Mouse (Mus musculus) ovary, adult 18-20 months (tissue): ENCODE measurements at regions not wholly inside any gene's neighbourhood (a gene's known extent, or its start where the extent isn't known, plus 50 kb on each side); places are given as distances from the start of the nearest gene placed in this dataset.
"Not testable (repeated sequence)": the region's sequence is repeated elsewhere in the genome, so short reads cannot be mapped to it uniquely, and the experiment has no call there.

Experiments used
- DNase-seq: peaks from one replicate; pipeline ENCODE4 v3.0.0; 2022; ENCODE audit warnings: low spot score, mixed read lengths

DNA sequence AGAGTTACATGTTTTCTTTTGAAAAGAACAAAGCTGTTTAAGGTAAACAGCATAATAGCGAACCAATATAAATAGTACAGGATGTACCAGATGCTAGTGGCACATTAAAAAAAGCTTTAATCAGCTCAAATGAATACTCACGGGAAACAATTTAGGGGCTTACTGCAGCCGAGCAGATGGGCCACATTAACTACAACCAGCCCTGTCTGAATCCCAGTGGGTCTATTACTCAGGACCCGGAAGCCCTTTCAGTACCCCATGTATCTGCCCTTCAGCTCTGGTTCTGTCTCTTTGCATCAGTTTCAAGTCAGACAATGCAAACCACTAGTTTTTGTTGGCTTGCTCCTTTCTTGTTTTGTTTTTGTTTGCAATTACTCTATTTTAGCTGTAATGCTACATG lies 210.9 kb upstream of the Crbn start:
- no peak for DNase-seq

DNA sequence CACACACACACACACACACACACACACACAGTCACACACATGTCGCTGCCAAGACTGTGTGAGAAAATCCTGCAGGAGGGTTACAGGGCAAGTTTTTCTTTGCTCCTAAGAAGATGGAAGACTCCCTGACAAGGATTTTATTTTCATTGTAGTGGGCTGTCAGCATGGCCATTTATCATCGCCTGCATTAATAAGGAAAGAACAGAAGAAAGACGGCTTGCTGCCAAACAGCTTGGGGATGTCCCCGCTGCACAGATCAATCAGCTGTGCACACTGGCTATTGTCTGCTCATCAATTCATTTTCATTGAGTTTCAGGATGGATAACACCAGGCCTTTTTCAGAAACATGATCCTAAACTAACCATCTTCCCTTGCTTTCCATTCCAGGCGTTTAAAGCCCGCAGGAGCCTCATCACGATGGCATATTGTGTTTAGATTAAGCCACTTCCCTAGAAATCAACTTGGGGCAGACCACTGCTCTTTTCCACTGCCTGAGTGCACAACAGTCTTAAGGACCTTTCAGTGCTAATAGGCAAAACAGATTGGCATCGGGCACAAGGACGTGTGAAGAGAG lies 213.1 kb upstream of the Crbn start:
- peak; percentile 2 for DNase-seq

- no peak for DNase-seq
These were observed 219.2 kb upstream of the Crbn start for GRCm38 (mm10) chr6:107019126-107019525.

- no peak for DNase-seq
These were observed 245.3 kb upstream of the Crbn start for GRCm38 (mm10) chr6:107045177-107045576.

GRCm38 (mm10) chr6:107051604-107052003 lies 251.7 kb upstream of the Crbn start:
- no peak for DNase-seq

DNA sequence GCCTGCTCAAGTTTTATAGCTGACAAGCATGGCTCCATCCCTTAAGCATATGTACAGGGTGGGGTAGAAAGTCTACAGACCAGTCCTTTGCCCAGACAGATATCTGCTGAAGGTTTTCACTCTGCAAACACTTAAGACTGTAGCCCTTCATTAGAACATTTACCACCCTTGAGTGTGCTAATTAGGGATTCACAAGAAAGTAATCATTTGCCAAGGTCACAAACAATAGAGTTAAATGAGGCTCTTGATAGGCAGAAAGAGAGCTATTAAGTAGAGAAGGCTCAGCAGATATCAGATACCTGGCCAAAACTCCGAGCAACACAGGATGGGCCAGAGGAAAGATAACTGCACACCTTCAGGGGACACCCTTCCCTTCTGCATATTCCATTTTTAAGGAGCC lies 252.3 kb upstream of the Crbn start:
- DNase-seq, result no peak

DNA sequence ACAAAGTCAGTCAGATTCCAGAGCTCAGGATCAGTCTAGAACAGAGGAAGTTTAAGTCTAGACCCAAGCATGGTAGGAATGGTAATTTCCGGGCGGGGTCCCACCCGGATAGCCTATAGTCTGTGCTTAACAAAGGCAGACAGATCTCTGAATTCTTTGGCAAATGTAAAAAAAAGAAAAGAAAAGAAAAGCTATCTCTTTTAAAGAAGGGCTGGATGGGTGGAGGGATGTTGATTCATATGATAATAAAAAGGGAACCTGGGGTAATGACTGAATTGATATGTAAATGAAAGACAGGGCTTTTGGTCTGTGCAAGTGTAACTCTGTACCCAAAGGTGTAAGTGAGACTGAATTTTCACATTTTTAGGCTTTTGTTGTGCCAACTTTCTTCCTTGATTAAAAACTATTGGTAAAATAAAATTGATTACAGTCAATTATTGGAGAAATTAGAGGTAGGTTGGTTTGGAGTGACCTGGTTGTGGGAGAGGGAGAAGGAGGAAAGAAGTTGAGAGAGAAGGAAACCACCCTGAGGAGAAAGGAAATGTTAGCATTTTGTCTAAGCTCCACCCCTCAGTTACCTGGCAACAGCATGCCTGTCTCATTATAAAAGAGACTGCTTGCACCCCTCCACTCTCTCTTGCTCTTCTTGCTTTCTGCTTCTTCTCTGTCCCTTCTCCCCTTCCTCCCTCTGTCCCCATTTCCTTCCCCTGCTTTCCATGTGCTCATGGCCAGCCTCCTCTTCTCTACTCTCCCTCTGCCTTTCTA lies 259.3 kb upstream of the Crbn start:
- no peak for DNase-seq

GRCm38 (mm10) chr6:107062886-107063565 lies 263.1 kb upstream of the Crbn start:
- no peak for DNase-seq

DNA sequence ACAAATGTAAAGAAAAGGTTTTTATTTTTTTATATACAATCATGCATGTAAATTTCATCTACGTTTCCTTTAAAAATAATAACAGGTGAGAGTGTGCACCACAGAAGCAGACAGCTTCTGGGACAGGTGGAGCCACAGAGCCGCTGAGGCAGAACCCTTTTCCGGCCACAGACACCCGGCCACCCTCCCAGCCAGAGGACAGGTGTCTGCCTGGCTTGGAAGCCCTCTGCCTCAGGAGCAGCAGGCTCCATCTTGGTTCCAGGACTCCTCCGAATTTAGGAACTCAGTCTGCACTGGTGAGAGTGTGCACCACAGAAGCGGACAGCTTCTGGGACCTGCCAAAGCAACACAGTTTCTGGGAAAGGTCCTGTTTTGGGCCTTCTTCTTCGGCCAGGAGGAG lies 270.6 kb upstream of the Crbn start:
- DNase-seq, result no peak

- no peak for DNase-seq
These were observed 292.7 kb upstream of the Crbn start for GRCm38 (mm10) chr6:107092600-107092999.

GRCm38 (mm10) chr6:107128716-107129115 lies 328.8 kb upstream of the Crbn start:
- no peak for DNase-seq

- DNase-seq, result no peak
These were observed 361.7 kb upstream of the Lrrn1 start for GRCm38 (mm10) chr6:107167736-107168491.

- DNase-seq, result no peak
These were observed 311.3 kb upstream of the Lrrn1 start for GRCm38 (mm10) chr6:107218309-107218708.

DNA sequence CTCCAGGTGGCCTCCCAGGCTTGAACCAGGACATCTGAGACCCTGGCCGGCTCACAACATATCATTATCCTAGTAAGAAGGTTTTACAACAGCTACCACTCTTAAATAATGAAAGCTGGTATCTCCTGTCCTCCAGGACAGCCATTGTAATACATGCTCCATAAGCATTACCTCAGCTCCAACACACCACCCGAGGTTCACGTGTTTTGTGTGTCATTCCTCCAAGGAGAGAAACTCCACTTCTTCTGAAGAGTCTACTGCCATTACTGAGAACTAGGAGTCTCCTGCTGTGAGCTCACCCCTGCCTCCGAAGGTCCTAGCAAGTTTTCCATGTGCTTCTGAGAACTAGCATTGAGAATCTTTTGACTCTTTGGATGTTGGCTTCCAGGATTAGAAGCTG lies 310.8 kb upstream of the Lrrn1 start:
- no peak for DNase-seq

- DNase-seq, result no peak
These were observed 307.0 kb upstream of the Lrrn1 start for GRCm38 (mm10) chr6:107222602-107223001.

DNA sequence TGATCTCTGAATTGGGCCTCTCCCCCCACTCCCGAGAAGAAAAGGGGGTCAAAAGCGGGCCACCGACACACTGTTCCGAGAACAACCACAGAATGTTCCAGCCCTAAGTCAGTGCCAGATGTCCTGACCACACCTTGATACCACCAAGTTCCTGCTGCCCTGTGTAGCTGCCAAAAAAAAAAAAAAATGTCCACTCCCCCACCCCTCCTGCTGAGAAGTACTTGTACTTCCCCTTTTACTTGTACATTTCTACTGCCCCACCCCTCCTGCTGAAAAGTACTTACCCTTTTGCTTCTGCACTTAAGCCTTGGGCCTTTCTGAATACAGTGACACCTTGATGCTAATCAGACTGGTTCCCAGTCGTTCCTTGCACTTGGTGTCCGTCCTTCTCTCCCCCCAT lies 299.7 kb upstream of the Lrrn1 start:
- DNase-seq, result not testable (repeated sequence)

GRCm38 (mm10) chr6:107237692-107238091 lies 291.9 kb upstream of the Lrrn1 start:
- DNase-seq, result no peak

DNA sequence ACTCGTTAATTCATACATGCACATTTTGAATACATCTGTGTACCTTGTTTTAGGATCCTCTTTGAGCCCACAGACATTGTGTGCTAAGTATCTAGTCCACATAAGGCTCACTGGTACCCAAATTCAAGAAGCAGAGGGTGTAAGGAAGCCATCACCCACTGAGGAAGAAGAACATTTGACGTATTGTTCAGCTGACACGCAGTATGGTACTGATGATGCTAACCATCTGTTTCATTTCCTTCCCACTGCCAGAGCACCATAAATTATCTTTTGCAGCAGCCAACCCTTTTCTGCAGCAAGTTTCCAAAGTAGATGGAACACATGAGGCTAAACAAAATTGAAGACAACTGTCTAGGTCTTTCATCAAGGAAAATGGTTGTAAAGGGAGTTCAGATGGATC lies 285.6 kb upstream of the Lrrn1 start:
- no peak for DNase-seq

GRCm38 (mm10) chr6:107280348-107280747 lies 249.2 kb upstream of the Lrrn1 start:
- no peak for DNase-seq

- DNase-seq, result no peak
These were observed 238.7 kb upstream of the Lrrn1 start for GRCm38 (mm10) chr6:107290850-107291249.

- no peak for DNase-seq
These were observed 225.7 kb upstream of the Lrrn1 start for GRCm38 (mm10) chr6:107303676-107304369.

DNA sequence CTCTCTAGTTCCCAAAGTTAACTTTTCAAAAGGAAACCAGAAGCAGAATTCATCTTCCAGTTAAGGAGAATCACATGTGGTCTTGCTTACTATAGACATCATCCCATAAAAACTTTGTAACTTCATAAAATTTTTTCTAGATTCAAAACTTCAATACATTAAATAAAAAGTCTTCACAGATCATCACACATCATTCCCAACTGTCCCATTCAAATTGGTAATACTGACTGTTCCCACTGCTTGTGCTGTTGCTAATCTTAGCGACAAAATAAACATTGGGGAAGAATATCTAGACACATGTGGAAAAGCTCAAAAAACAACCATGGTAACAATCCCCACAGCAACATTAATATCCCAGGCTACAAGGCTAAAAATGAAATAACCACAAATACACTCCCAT lies 210.0 kb upstream of the Lrrn1 start:
- DNase-seq, result no peak
